Mouse (Mus musculus): Measurements from ENCODE around the gene Gm28048. TPM values are rescaled to one million over a fixed set of nuclear protein-coding genes. Genes with fewer than 3 reads are reported as not detected.

Gm28048 gene
- polyA plus RNA-seq, 1 experiment from 2014 or later = 6.9 TPM

DNA sequence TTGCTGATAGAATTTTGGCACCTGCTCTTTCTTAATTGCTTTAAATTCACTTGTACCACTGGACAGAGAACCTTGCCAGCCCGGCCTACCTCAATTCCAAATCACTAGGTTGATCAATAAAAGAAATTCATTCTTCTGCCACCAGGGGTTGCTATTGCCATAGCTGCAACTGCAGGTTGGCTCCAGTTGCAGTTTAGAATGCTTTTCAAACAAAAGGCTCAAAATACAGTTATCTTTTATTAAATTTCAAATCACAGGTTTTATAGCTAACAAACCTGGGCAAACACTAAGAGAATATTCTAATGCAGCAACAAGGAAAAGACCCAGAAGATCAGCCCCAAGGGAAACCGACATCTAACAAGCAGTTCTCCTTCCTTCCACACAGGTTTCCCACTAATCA is 5.5 kb upstream of the Gm28048 start:
- Histone ChIP-seq H3K9me3 (replicated peaks) (no peaks in the 10 kb centered on the region), H3K4me1 (replicated peaks) (peaks cover 12% of the 10 kb centered on the region), H3K4me2 (no peak overlapping the region), H3K4me3 (no peak overlapping the region), H3K9ac (no peak overlapping the region), H3K27me3 (no peaks in the 10 kb centered on the region), H3K36me3 (no peaks in the 10 kb centered on the region), H3K27ac (no peak overlapping the region)
- 46% methylated on average over 2 of the region's 2 CpGs for whole genome bisulfite sequencing
- no peak for ATAC-seq (replicated peaks; ENCODE audit: insufficient number of reproducible peaks, insufficient read depth, low FRiP score, low read depth)

- ATAC-seq (replicated peaks; ENCODE audit: insufficient number of reproducible peaks, insufficient read depth, low FRiP score, low read depth) = no peak
- WGBS = 74% methylated on average over 3 of the region's 3 CpGs
- Histone ChIP-seq H3K27me3 (no peaks in the 10 kb centered on the region), H3K9me3 (replicated peaks) (no peaks in the 10 kb centered on the region), H3K4me3 (no peak overlapping the region), H3K4me1 (replicated peaks) (peaks cover 10% of the 10 kb centered on the region), H3K36me3 (no peaks in the 10 kb centered on the region), H3K9ac (no peak overlapping the region), H3K4me2 (no peak overlapping the region), H3K27ac (no peak overlapping the region)
These were observed 3.6 kb upstream of the Gm28048 start for GRCm38 (mm10) chr11:22985510-22985909.

DNA sequence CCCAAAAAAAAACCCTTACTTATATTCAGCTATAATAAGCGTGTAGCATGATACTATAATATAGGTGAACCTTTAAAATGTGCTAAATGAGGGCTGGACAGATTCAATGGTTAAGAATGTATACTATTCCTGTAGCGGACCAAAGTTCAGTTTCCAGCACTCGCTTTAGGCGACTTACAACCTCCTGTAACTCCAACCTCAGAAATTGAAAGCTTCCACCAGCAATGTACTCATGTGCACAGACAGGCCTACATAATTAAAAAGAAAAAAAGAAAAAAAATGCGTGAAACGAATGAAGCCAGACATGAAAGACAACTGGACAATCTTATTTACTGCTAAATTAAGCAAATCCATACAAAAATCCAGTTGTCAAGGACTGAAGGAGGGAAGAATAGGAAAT is 956 bp upstream of the Gm28048 start:
- H3K4me2 ChIP-seq = peak overlapping the region; percentile 77
- H3K36me3 ChIP-seq = 0 out of 2 replicates have a peak, but pooled peaks cover 5% of the 10 kb centered on the region
- H3K4me1 ChIP-seq (replicated peaks) = peaks cover 16% of the 10 kb centered on the region
- no peaks in the 10 kb centered on the region for H3K9me3 ChIP-seq (replicated peaks)
- no peak overlapping the region for H3K4me3 ChIP-seq
- H3K9ac ChIP-seq = no peak overlapping the region
- no peak for ATAC-seq (replicated peaks; ENCODE audit: insufficient number of reproducible peaks, insufficient read depth, low FRiP score, low read depth)
- no peaks in the 10 kb centered on the region for H3K27me3 ChIP-seq
- 75% methylated on average over 6 of the region's 6 CpGs for WGBS
- H3K27ac ChIP-seq = 0 out of 2 replicates have a peak overlapping the region, but pooled peaks have one; percentile 98

- Histone ChIP-seq H3K27ac (peak overlapping the region; percentile 98), H3K4me2 (peak overlapping the region; percentile 77), H3K4me3 (peak overlapping the region; percentile 82), H3K4me1 (replicated peaks) (peaks cover 19% of the 10 kb centered on the region), H3K36me3 (peaks cover 15% of the 10 kb centered on the region; the same call in 1 of the 2 replicates), H3K9ac (peak overlapping the region; percentile 79), H3K9me3 (replicated peaks) (no peaks in the 10 kb centered on the region), H3K27me3 (no peaks in the 10 kb centered on the region)
- WGBS = 2% methylated on average over 12 of the region's 12 CpGs
- peak; percentile 12; the same call in 1 of the 2 replicates for ATAC-seq (replicated peaks; ENCODE audit: insufficient number of reproducible peaks, insufficient read depth, low FRiP score, low read depth)
These were observed 343 bp downstream of the Gm28048 start for GRCm38 (mm10) chr11:22981543-22981950.

- Histone ChIP-seq H3K9me3 (replicated peaks) (no peaks in the 10 kb centered on the region), H3K36me3 (peaks cover 15% of the 10 kb centered on the region; the same call in 1 of the 2 replicates), H3K4me2 (peak overlapping the region; percentile 77), H3K4me3 (peak overlapping the region; percentile 82), H3K9ac (peak overlapping the region; percentile 79), H3K27me3 (no peaks in the 10 kb centered on the region), H3K4me1 (replicated peaks) (peaks cover 19% of the 10 kb centered on the region), H3K27ac (peak overlapping the region; percentile 98)
- ATAC-seq (replicated peaks; ENCODE audit: insufficient number of reproducible peaks, insufficient read depth, low FRiP score, low read depth) = no peak
- WGBS = 36% methylated on average over 4 of the region's 4 CpGs
These were observed 849 bp downstream of the Gm28048 start for GRCm38 (mm10) chr11:22981041-22981440.

- H3K4me3 ChIP-seq = no peak overlapping the region
- H3K4me1 ChIP-seq (replicated peaks) = peaks cover 28% of the 10 kb centered on the region
- no peaks in the 10 kb centered on the region for H3K27me3 ChIP-seq
- H3K4me2 ChIP-seq = no peak overlapping the region
- H3K27ac ChIP-seq = no peak overlapping the region
- no peaks in the 10 kb centered on the region for H3K9me3 ChIP-seq (replicated peaks)
- WGBS = 82% methylated on average over 1 of the region's 1 CpGs
- no peak overlapping the region for H3K9ac ChIP-seq
- peaks cover 15% of the 10 kb centered on the region; the same call in 1 of the 2 replicates for H3K36me3 ChIP-seq
- ATAC-seq (replicated peaks; ENCODE audit: insufficient number of reproducible peaks, insufficient read depth, low FRiP score, low read depth) = no peak
These were observed 2.7 kb downstream of the Gm28048 start for GRCm38 (mm10) chr11:22979221-22979620.

GRCm38 (mm10) chr11:22978711-22979110 is 3.2 kb downstream of the Gm28048 start:
- H3K4me1 ChIP-seq (replicated peaks) = peaks cover 29% of the 10 kb centered on the region
- H3K9me3 ChIP-seq (replicated peaks) = no peaks in the 10 kb centered on the region
- no peak overlapping the region for H3K4me3 ChIP-seq
- no peaks in the 10 kb centered on the region for H3K27me3 ChIP-seq
- H3K4me2 ChIP-seq = no peak overlapping the region
- no peak overlapping the region for H3K9ac ChIP-seq
- no peak for ATAC-seq (replicated peaks; ENCODE audit: insufficient number of reproducible peaks, insufficient read depth, low FRiP score, low read depth)
- 52% methylated on average over 1 of the region's 1 CpGs for WGBS
- H3K36me3 ChIP-seq = peaks cover 15% of the 10 kb centered on the region; the same call in 1 of the 2 replicates
- no peak overlapping the region for H3K27ac ChIP-seq

DNA sequence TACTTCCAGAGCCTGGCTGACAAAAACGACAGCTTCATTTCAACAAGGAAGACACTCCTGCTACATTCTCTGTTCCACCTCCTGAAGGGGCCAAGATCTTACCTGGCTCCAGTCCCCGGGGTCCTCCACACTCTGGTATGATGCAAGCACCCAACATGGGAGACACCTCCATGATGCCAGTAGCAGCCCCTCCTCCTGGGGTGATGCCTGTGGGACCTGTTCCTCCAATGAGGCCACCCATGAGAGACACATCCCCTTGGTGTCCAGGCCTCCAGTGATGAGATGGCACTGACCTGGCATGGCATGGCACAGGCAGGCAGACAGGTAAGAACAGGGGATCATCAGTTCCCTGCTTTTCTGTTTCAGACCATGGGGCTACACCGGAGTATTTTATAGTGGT is 3.7 kb downstream of the Gm28048 start:
- WGBS = 83% methylated on average over 3 of the region's 3 CpGs
- Histone ChIP-seq H3K27me3 (no peaks in the 10 kb centered on the region), H3K4me1 (replicated peaks) (peaks cover 29% of the 10 kb centered on the region), H3K4me3 (no peak overlapping the region), H3K36me3 (peaks cover 15% of the 10 kb centered on the region; the same call in 1 of the 2 replicates), H3K4me2 (no peak overlapping the region), H3K27ac (no peak overlapping the region), H3K9me3 (replicated peaks) (no peaks in the 10 kb centered on the region), H3K9ac (no peak overlapping the region)
- ATAC-seq (replicated peaks; ENCODE audit: insufficient number of reproducible peaks, insufficient read depth, low FRiP score, low read depth) = no peak

GRCm38 (mm10) chr11:22973599-22973998 is 8.3 kb downstream of the Gm28048 start:
- Histone ChIP-seq H3K9ac (peak overlapping the region; percentile 53), H3K36me3 (peaks cover 19% of the 10 kb centered on the region; the same call in 1 of the 2 replicates), H3K9me3 (replicated peaks) (no peaks in the 10 kb centered on the region), H3K27me3 (no peaks in the 10 kb centered on the region), H3K4me2 (peak overlapping the region; percentile 59), H3K4me1 (replicated peaks) (peaks cover 13% of the 10 kb centered on the region), H3K4me3 (peak overlapping the region; percentile 58), H3K27ac (peak overlapping the region; percentile 66; the same call in 1 of the 2 replicates)
- no peak for ATAC-seq (replicated peaks; ENCODE audit: insufficient number of reproducible peaks, insufficient read depth, low FRiP score, low read depth)
- 51% methylated on average over 14 of the region's 14 CpGs for WGBS

- H3K27me3 ChIP-seq = no peaks in the 10 kb centered on the region
- peak overlapping the region; percentile 79 for H3K27ac ChIP-seq
- peak overlapping the region; percentile 78 for H3K4me2 ChIP-seq
- 46% methylated on average over 44 of the region's 46 CpGs for WGBS
- H3K4me1 ChIP-seq (replicated peaks) = peaks cover 13% of the 10 kb centered on the region
- no peaks in the 10 kb centered on the region for H3K9me3 ChIP-seq (replicated peaks)
- peak; percentile 51 for ATAC-seq (replicated peaks; ENCODE audit: insufficient number of reproducible peaks, insufficient read depth, low FRiP score, low read depth)
- H3K4me3 ChIP-seq = peak overlapping the region; percentile 58
- H3K36me3 ChIP-seq = peaks cover 16% of the 10 kb centered on the region; the same call in 1 of the 2 replicates
- H3K9ac ChIP-seq = peak overlapping the region; percentile 53
These were observed 9.0 kb downstream of the Gm28048 start for GRCm38 (mm10) chr11:22972746-22973526.

GRCm38 (mm10) chr11:22971835-22972709 is 9.8 kb downstream of the Gm28048 start, which contains the start of gene Zrsr1:
Gene Zrsr1, plus strand, starts transcription at chr11:22972005.
- peaks cover 16% of the 10 kb centered on the region; the same call in 1 of the 2 replicates for H3K36me3 ChIP-seq
- no peaks in the 10 kb centered on the region for H3K27me3 ChIP-seq
- peak within 1 kb of the TSS; percentile 53 for H3K9ac ChIP-seq
- peaks cover 13% of the 10 kb centered on the region for H3K4me1 ChIP-seq (replicated peaks)
- H3K9me3 ChIP-seq (replicated peaks) = peaks cover 4% of the 10 kb centered on the region; the same call in 1 of the 2 replicates
- peak within 1 kb of the TSS; percentile 78 for H3K4me2 ChIP-seq
- 49% methylated on average over 56 of the region's 56 CpGs for WGBS
- peak within 1 kb of the TSS; percentile 58 for H3K4me3 ChIP-seq
- H3K27ac ChIP-seq = peak within 1 kb of the TSS; percentile 79
- ATAC-seq (replicated peaks; ENCODE audit: insufficient number of reproducible peaks, insufficient read depth, low FRiP score, low read depth) = peak; percentile 70

All from heart, embryonic 15.5 days (tissue).